Mouse (Mus musculus) embryo, embryonic 10.5 days (tissue): ENCODE measurements at regions not wholly inside any gene's neighbourhood (a gene's known extent, or its start where the extent isn't known, plus 50 kb on each side); places are given as distances from the start of the nearest gene placed in this dataset.

ENCODE experiments used
- DNase-seq: peaks from one replicate; pipeline ENCODE4 v3.0.0-alpha.2; 2015; ENCODE audit warnings: low spot score

DNA sequence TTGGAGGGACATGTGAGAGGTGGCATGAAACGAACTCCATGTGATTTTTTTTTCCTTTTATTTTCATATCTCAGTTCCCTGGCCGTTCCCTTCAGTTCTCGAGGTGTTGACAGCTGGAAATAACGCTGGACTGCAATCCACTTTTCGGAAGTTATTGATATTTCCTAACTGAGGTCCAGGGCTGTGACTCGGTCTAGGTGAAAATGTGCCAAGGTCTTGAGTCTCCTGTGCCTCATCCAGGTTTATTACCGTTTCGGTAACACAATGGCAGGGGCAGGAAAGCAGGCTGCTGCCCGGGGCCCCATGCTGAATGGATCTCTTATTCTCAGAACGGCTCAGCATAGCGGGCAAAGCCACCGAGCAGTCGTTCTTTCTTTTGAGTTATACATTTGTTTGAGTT is 844.7 kb upstream of the Car8 start:
- no peak for DNase-seq

DNA sequence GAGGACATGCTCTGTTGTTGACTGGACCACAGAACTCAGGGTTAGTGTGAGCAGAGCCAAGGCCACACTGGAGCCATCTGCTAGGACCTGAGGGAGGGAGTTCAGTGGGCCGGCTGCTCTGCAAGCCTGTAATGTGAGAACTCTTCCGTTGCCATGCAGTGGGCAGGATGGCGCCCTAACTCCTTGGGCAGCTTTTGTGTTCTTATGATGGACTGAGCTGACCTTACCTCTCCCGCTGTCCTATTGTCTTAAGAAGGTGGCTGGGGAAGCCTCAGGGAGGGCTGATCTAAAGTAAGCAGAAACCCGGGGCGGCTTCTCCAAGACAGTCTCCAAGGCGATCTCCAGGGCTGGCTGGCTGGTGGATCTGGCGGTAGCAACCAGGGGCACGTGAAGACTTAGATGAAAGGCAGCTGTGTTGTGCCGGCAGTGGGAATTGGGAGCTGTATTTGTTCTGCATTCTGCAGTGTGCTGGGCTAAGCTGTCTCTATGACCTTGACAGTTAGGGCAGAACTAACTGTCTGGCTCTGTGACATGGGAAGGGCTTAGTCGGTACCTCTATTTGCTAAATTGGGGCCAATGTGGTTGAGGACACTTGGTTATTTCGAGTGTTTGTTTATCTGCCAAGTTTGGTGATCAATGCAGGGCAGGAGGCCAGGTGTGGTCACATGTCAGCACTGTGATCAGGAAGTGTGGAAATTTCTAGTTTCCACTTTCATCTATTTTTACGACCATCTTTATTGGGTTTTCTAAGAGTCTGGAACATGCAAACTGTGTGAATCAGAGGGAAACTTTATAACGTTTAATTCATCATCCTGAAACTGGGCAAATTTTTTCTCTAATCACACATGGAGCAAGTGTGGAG is 843.1 kb upstream of the Car8 start:
- DNase-seq = peak; percentile 66

DNA sequence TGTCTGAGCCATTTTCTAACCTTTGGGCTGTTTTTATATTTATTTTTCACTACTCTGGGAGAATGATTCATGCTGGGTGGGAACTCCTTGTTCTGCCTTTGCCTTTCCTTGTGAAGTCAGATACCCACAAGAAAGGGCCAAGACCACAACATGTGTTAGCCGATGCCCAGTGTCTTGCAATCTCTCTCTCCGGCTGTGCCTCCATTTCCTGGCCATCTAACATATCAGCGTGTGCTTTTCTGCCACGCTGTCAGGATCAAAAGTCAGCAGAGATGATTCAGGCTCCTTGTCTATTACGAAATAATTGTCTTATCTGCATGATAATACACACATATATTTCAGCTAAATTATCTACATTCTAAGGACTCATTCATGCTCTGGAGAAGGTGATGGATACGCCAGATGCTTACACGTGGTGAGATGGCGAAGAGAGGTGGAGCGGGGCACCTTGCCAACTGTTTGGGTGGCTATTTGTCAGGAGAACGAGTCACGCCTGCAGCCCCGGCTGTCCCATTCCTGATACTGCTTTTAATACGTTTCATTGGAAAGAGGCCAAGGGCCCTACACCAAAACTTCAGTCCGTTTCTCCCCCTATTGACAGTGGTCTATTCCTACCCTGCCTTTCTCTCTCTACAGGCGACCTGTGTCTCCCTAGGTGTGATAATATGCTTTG is 842.1 kb upstream of the Car8 start:
- DNase-seq = no peak

DNA sequence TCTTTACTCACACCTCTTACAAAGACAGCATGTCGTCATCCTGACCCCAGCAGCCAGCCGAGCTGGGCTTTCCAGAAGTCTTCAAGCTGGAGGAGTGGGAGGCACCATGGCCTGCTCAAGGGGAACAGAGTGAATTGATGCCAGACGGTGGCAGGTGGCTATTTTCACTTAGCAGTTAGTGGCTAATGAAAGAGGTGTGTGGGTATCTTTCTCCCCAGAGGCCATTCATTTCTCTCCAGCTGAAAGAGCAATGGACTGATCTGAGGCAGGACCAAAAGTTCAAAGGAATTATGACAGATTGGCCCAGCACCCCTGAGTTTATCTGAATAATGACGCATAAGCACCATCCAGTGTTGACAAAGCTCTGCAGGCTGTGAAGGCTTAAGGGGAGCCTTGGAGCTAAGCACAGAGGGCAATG is 841.0 kb upstream of the Car8 start:
- peak; percentile 53 for DNase-seq

DNA sequence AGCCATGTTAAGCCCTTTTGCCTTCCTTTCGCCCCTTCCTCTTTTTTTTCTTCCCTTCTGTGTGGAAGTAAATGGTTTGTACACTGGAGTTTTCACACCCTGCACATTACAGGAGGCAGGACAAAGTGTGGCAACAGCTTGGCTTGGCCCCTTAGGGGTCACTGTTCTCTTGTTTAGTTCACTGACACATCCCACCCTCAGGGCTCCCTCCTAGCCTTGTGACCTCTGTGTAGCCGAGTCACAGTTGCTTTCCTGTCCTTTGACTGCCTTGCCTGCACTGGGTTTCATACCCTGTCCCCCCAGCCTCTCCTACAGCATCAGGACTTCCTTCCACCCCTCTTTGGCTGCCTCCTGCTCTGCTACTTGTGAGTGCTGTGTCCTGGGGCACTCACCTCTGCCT is 835.6 kb upstream of the Car8 start:
- DNase-seq = peak; percentile 46

DNA sequence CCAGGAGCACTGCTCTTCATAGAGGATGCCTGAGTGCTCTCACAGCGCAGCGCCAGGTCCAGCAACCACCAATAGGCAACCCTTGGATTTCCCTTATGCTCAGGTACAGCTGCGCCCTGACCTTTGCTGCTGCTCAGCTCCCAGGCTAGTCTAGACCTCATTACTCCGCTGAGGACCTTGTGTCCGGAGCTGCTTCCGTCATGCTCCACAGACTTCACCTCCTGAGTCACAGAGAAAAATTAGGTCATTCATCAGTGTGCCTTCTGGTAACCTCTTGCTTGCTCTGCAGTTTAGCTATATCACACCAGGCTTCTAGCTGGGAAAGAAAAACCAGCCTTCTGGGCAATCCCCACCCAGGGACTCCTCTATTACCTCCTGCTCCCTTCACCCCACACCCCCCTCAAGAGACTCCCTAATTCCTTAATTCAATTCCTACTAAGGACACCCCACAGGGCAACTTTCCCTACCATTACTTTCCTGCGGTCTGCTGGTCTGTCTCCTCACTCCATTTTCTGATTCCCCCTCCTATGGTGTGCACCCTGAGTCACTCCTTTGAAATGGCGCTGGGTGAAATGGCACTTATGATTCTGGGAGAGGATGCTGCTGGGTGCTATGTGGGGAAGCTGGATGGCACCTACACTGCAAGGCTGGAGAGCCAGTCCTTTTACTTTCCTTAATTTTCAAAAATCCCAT is 835.0 kb upstream of the Car8 start:
- DNase-seq = no peak

DNA sequence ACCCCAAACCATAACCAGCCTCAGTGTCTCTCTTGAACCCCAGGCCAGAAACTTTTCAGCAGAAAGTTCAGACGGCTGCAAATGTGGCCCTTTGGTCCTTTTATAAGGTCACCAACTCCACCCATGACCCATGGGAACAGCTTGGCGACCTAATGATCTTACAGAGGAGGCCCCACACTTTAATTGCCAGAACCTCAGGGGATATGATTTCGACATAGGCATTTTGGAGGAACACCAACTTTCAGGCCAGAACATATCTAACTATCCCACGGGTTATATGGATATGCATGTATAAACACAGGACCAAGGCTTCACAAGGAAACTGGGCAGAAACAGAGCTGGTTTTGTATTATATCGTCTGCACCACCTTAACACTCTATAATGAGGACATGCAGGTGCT is 833.5 kb upstream of the Car8 start:
- DNase-seq = no peak

DNA sequence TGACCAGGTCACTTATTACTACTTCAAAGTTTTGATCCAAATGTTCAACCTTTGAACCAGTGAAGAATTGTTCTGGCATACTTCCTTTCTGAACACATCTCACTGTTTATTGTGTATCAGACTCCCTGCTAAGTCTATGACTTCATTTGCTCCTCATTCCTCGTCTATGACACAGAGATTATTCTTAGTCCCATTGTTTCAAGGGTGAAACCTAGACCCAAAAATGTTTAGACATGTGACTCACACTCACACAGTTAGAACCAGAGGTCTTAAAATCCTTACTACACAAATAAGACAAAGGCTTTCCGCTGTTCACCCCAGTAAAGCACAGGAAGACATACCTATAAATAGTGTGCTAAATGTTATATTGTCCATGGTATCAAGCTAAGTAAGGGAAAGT is 829.0 kb upstream of the Car8 start:
- DNase-seq = no peak

DNA sequence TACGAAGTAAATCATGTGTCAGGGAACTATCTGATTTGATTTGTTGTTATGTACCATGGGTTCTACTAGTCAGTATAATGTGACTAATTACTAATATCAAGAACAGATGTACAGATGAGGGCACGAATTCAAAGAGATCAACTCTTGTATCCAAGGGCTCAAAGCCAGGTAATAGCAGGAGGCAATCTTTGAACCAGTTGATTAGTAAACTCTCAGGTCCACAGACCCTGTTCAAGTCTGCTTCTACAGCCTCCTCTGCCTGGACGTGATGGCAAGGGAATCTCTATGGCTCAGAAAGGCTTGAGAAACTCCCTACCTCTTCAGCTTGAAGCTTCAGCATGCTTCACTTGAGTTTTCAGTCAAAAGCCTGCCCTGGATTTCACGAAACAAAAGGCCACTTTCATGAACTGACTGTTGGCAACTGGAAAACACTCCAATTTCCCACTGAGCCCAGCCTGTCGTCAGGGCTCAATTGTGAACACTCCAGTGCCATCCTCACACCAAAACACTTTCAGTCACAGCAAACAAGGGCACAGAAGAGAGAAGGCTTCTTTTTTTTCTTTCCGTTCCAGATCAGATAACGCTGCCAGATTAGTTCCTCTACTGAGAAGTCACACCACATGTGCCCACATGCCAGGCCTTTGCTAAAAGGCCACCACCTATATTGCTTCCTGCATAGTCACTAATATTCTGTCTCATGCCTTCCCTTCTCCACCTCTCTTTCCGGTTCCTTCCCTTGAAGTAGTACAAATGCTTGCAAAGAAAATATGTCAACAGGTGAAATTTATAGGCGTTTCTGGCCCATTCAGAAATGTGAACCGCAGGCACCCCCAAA is 827.4 kb upstream of the Car8 start:
- no peak for DNase-seq

DNA sequence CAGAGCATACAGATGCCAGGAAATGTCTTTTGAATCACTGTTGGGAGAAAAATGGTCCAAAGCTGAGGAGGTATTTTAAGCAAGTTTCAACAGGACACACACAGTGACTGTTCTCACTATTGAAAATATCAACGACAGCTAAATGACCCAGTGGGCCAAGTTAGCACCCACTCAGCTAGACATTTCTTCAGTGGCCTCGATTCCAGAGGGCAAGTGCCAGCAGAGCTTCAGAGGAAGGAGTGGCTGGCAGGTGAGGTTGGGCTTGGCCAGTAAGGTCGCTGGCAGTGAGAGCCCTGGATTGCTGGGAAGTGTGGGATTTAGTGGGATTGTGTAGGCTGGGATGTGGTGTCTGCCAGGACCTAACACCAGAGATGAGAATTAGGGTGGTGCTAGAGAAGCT is 823.1 kb upstream of the Car8 start:
- DNase-seq = no peak

DNA sequence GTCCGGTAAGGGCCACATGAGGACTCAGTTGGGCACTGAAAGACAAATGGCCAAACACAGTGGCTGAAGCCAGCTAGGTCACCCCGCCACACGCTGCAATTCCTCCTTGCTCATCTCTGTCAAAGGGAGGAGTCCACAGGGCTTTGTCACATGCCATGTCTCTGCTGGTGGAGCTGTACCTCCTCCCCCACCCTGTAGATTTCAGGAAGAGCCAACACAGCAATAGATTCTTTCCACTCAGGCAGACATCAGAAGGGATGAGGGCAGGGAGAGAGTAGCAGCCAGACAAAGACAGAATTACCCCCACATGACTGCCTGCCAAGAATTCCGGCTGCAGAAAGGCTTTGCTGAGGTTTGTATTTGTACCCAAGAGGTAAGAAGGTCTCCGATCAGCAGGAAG is 821.4 kb upstream of the Car8 start:
- DNase-seq = peak; percentile 59

DNA sequence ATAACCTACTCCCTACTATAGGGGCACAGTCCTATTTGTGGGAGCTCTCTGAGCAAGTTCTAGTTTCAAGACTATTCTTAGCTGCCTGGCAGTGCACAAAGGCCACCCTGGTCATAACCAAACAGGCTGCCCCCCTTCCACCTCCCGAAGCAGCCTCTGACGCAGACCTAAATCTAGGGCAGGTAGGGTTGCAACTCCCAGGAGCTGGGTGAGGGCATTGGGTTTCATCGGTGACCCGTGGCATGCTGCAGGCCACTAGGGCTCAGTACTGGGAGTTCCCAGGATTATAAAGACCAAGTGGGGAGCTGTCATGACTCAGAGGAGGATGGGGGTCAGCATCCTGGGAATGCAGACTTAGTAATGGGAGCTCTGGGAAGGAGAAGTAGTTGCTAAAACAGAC is 818.8 kb upstream of the Car8 start:
- no peak for DNase-seq

DNA sequence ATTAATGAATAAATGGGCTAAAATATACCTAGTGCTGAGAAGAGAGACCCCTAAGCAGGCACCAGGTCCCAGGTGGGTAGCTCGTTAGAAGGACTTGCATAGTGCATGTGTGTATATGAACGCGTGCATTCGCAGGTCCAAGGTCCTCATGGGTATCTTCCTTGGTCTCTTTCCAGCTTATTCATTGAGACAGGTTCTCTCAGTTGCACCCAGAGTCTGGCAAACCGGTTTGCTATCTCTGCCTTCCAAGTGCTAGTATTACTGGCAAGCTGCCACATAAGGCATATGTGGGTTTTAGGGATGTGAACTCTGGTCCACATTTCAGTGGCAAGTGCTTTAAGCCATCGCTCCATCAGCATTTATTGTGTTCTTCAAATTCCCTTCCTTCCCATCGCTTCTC is 818.3 kb upstream of the Car8 start:
- DNase-seq = no peak

DNA sequence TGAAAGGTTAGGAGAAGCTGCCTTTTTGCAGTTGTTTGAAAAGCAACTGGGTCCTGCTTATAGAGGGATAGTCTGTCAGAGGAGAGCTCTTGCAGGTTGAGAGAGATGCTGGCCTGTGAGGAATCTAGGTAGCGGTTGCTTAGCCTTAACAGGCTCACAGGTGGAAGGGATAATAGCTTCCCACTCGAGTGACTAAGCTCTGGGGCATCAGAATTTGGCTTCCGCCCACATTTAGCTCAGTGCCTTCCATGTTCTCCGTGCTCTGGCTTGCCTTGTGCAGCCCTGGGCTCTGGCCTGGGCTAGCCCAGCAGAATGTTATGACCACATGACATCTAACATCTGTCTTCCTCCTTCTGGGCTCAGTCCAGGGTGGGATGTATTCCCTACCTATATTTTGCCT is 817.0 kb upstream of the Car8 start:
- no peak for DNase-seq

DNA sequence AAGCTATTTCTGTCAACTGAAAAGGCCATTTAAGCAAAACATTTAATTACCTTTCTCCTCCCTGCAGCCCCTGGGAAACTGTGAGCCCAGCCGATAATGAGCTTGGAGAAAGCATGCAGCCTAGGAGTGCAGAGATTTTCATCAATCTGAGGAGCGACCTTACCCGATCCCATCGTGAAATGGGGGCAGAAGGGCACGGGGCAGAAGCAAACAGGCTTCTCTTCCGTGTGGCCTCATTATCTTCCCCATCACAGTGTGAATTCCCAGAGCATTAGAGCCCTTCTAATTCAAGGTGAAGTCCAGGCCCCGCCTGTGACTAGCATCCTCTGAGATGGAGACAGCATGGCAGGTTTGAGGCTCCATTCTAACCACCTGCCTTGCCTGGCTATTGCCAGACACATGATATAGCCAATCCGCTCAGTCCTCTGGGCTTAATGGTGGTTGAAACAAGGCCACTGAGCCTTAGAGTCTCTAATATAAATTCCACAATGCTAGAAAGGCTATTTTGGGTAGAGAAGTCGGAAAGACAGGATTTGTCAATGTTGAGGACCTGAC is 816.5 kb upstream of the Car8 start:
- no peak for DNase-seq

DNA sequence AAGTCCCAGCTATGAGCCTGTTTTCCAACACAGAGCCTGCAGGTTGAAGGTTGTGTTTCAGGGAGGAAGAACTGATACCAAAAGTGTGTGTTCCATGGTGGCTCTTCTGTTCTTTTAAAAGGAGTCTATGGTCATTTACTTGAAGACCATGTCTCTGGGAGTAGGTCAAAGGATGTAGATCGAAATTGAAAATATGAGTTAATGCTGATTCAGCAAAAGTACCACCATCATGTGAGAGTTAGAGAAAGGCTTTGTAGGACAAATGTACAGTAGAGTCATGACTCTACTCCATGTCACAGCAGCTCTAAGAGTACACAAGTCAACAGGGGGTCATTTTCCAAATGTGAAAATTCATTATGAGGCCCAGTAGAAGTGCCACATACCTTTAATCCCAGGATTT is 810.0 kb upstream of the Car8 start:
- DNase-seq = no peak

DNA sequence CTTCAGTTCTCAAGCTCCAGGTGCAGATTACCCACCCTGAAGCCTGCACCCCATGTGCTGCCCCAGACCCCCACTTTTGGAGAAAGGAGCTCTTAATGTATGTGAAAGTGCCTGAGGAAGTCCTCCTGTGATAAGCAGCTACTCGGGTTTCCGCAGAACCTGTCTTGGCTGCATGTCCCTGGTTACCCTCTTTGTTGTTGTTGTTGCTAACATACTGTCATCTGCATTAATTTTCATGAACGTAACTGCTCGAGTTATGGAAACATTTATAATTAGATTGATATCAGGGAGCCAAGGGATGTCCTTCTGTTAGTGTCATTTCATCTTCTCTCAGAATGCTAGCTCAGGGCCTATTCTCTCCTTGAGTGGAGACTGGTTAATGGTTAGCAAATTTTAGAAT is 808.3 kb upstream of the Car8 start:
- DNase-seq = no peak

DNA sequence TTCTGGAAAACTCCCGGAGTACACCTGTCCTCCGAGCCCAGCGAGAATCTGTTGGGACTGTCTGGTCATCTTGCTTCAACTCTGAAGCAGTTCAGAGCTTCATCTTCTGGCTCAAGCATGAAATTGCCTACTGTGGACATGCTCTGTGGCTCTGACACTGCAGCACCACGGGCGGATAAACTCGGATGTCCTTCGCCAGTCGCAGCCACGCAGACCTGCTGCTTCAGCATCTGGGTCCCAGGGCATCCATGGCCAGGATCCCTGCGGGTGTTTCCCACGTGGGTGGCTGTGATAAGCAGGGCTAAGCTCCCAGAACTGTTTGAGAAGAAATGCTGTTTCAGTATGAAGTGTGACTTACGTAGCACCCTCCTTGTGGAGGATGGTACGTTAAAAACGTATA is 807.6 kb upstream of the Car8 start:
- DNase-seq = no peak

DNA sequence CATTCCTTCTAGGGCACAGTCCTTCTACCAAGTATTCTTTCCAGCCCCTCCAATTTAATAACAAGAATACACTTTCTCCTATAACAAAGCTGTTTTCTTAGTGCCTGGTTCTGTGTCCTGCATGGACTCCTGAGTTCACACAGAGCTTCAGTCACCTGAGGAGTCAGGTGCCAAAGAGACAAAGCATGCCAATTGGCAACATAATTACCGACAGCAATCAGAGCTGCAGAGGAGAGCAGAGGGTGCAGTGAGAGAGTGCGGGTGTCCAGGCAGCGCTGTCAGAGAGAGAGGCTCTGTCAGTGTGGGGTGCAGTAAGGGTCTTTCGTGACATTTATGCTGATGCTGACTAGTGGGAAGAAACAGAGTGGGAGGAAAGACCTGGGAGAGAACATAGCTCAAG is 807.2 kb upstream of the Car8 start:
- DNase-seq = no peak

DNA sequence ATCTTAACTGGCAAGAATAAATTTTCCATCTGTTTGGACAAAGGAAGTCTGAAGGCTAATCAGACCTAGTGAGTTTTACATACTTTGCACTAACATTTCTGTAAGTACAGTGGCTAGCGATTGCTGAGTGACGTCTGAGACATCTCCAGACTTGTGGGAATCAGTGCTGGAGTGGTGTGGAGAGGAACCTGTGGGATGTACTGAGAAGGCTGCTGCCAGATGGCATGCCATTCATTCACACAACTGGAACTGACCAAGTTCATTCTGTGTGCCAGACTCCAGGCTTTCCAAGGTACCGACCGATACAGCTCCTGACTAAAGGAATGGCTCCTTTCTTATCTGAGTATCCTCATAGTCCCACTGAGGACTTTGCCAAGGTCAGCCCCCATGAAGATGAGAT is 797.2 kb upstream of the Car8 start:
- no peak for DNase-seq

DNA sequence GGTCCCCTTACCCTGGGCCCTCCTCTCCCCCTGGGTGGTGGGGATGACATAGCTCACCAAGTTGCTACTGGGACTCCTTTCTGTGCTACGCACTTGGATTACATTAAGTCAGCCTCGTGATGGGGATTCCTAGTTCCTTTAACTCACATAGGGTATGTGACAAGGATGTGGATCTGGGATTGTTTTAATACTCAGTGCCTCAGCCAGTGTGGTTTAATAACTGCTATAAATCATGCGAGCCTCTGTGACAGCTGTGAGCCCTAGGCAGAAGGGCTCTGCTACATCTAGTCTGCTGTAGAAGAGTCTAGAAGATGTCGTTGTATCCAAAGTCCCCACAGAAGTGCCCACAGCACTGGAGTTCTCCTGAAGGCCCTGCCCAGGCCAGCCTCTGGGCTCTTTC is 796.5 kb upstream of the Car8 start:
- no peak for DNase-seq

DNA sequence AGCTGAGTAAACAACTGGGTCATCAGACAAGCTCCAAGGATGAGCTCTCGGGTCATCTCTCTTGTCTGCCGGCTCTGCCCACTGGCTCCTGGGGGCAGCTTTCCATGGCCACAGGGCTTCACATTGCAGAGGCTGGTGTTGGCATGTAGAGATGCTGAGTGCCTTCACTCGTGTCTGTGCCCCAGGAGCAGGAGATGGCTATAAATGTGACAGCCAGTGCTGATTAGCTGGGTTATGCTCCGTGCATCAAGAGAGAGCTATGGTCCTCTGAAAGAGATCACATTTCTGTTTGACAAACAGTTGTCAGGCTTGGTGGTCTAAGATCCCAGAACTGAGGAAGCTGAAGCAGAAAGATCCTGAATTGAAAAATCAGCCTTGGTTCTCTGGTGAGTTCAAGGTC is 795.4 kb upstream of the Car8 start:
- no peak for DNase-seq
